Mouse (Mus musculus): ENCODE measurements around the gene Psma5. TPM values are rescaled to one million over a fixed set of nuclear protein-coding genes. Genes with fewer than 3 reads are reported as not detected.

The Psma5 gene
- polyA plus RNA-seq, 1 experiment from 2014 or later, result 324 TPM

DNA sequence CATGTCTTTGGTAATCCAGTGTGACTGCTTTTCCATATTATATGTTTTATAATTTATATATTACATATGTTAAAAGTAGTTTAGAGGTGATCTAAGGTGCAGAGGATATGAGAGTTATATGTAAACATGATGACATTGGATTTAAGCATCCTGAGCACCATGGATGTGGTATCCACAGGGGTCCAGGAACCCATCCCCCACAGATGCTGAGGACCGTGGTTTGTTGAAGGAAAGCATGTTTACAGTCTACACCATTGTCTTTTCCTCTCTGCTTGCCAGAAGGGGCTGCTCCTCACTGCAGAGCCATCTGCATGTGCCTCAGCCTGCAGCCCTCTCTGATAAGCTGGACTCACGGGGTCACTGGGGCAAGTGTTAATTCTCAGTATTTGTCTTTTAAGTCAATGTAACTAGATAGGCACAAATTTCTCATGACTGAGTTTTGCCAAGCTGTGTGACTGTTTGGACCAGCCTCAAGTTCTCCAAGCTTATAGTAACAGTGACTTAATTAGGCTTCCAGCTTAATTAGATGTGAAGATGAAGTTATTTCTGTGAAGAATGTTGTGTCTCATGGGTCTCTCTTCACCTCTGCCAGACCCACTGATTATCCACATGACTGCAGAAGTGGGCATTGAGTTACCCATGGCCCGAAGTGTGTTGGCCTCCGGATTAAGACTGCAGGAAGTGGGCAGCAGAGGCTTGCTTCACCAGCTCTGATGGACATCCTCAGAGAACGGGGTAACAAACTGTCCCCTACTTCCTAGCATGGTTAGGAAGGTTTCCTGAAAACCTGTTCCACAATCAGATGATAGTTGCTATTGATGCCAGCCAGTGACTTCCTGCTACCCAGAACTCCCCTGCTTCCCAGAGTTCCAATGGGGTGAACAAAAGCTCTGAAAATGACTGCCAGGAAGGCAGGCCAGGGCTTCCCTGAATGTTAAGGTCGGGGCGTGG, 41.2 kb downstream of the Psma5 start:
- no peak for ATAC-seq

GRCm38 (mm10) chr3:108300455-108301030, 43.8 kb downstream of the Psma5 start:
- 85% methylated on average over 6 of the region's 6 CpGs for WGBS
- H3K9ac ChIP-seq (ENCODE audit: low read length), result no peak overlapping the region
- DNase-seq (ENCODE audit: low spot score), result peak; percentile 26

More for the DNA sequence above, 41.2 kb downstream of the Psma5 start:
- Histone ChIP-seq H3K9ac (ENCODE audit: low read length) (no peak overlapping the region), H3K4me1 (ENCODE audit: control insufficient read depth, insufficient read depth, low read length) (peaks cover 40% of the 10 kb centered on the region), H3K27ac (ENCODE audit: low read depth, low read length) (no peak overlapping the region), H3K36me3 (ENCODE audit: control insufficient read depth, insufficient read depth, low read length) (no peaks in the 10 kb centered on the region), H3K9me3 (replicated peaks; ENCODE audit: control insufficient read depth, low read length) (no peaks in the 10 kb centered on the region), H3K27me3 (replicated peaks; ENCODE audit: control insufficient read depth, insufficient read depth, low read length) (no peaks in the 10 kb centered on the region), H3K4me3 (ENCODE audit: low read depth, low read length) (no peak overlapping the region), H3K4me2 (ENCODE audit: low read length) (no peak overlapping the region)
- DNase-seq (ENCODE audit: low spot score), result peak; percentile 49
- 52% methylated on average over 7 of the region's 7 CpGs for whole genome bisulfite sequencing

DNA sequence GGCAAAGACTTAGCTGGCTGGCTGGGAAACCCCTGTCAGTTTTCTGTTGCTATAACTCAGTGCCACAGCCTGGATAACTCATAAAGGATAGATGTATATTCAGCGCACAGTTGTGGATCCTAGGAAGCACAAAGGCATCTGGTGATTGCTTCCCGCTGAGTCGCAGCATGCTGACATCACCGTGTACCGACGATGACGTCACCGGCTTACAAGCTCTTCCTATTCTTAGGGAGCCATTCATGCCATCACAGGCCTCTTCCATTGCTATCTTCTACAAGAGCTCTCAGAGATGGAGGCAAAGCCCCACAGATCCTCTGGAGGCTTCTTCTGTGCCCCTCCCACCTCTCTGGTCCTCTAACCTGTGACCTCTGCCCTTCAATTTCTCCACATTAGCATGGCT, 47.0 kb downstream of the Psma5 start:
- H3K9ac ChIP-seq (ENCODE audit: low read length), result no peak overlapping the region
- no peak overlapping the region for H3K4me3 ChIP-seq (ENCODE audit: low read depth, low read length)
- H3K27me3 ChIP-seq (replicated peaks; ENCODE audit: control insufficient read depth, insufficient read depth, low read length), result no peaks in the 10 kb centered on the region
- H3K27ac ChIP-seq (ENCODE audit: low read depth, low read length), result no peak overlapping the region
- H3K9me3 ChIP-seq (replicated peaks; ENCODE audit: control insufficient read depth, low read length), result no peaks in the 10 kb centered on the region
- no peaks in the 10 kb centered on the region for H3K36me3 ChIP-seq (ENCODE audit: control insufficient read depth, insufficient read depth, low read length)
- DNase-seq (ENCODE audit: low spot score), result no peak
- no peak for ATAC-seq
- H3K4me1 ChIP-seq (ENCODE audit: control insufficient read depth, insufficient read depth, low read length), result peaks cover 4% of the 10 kb centered on the region
- H3K4me2 ChIP-seq (ENCODE audit: low read length), result no peak overlapping the region
- WGBS, result 87% methylated on average over 8 of the region's 8 CpGs

More at GRCm38 (mm10) chr3:108300455-108301030, 43.8 kb downstream of the Psma5 start:
- H3K4me3 ChIP-seq (ENCODE audit: low read depth, low read length), result no peak overlapping the region
- H3K4me1 ChIP-seq (ENCODE audit: control insufficient read depth, insufficient read depth, low read length), result peaks cover 26% of the 10 kb centered on the region
- no peaks in the 10 kb centered on the region for H3K9me3 ChIP-seq (replicated peaks; ENCODE audit: control insufficient read depth, low read length)
- no peak overlapping the region for H3K4me2 ChIP-seq (ENCODE audit: low read length)
- H3K27ac ChIP-seq (ENCODE audit: low read depth, low read length), result 0 out of 2 replicates have a peak overlapping the region, but pooled peaks have one; percentile 33
- no peaks in the 10 kb centered on the region for H3K36me3 ChIP-seq (ENCODE audit: control insufficient read depth, insufficient read depth, low read length)
- ATAC-seq, result no peak
- H3K27me3 ChIP-seq (replicated peaks; ENCODE audit: control insufficient read depth, insufficient read depth, low read length), result no peaks in the 10 kb centered on the region

- Histone ChIP-seq H3K27me3 (replicated peaks; ENCODE audit: control insufficient read depth, insufficient read depth, low read length) (no peaks in the 10 kb centered on the region), H3K9me3 (replicated peaks; ENCODE audit: control insufficient read depth, low read length) (no peaks in the 10 kb centered on the region), H3K27ac (ENCODE audit: low read depth, low read length) (no peak overlapping the region), H3K4me2 (ENCODE audit: low read length) (no peak overlapping the region), H3K4me3 (ENCODE audit: low read depth, low read length) (no peak overlapping the region), H3K4me1 (ENCODE audit: control insufficient read depth, insufficient read depth, low read length) (peaks cover 4% of the 10 kb centered on the region), H3K9ac (ENCODE audit: low read length) (no peak overlapping the region), H3K36me3 (ENCODE audit: control insufficient read depth, insufficient read depth, low read length) (peaks cover 4% of the 10 kb centered on the region; the same call in 1 of the 2 replicates)
- DNase-seq (ENCODE audit: low spot score) (no peak), ATAC-seq (no peak)
- WGBS, result 86% methylated on average over 4 of the region's 4 CpGs
Observed at GRCm38 (mm10) chr3:108304747-108305146, 48.0 kb downstream of the Psma5 start.

DNA sequence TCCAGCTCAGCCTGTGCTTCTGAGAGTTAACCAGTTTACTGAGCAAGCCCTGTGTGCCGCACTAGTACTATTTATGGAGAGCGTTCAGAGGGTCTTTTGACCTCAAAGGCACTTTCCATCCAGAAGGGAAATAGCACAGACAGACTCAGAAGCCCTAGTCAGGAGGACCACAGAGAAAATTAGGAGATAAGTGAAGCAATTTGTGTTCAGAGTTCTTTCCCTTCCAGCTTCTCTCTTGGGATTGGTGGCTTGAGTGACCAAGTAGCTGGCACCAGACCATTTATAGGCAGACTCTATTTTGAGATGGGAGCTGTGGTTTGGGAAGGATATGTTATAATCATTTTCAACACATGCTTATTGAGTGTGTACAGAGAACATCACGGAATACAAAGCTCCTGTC, 49.7 kb downstream of the Psma5 start:
- Histone ChIP-seq H3K9ac (ENCODE audit: low read length) (no peak overlapping the region), H3K27ac (ENCODE audit: low read depth, low read length) (no peak overlapping the region), H3K4me1 (ENCODE audit: control insufficient read depth, insufficient read depth, low read length) (peaks cover 4% of the 10 kb centered on the region), H3K36me3 (ENCODE audit: control insufficient read depth, insufficient read depth, low read length) (peaks cover 11% of the 10 kb centered on the region), H3K4me3 (ENCODE audit: low read depth, low read length) (no peak overlapping the region), H3K27me3 (replicated peaks; ENCODE audit: control insufficient read depth, insufficient read depth, low read length) (no peaks in the 10 kb centered on the region), H3K4me2 (ENCODE audit: low read length) (no peak overlapping the region), H3K9me3 (replicated peaks; ENCODE audit: control insufficient read depth, low read length) (no peaks in the 10 kb centered on the region)
- no peak for ATAC-seq
- WGBS, result 84% methylated on average over 3 of the region's 3 CpGs
- DNase-seq (ENCODE audit: low spot score), result no peak

DNA sequence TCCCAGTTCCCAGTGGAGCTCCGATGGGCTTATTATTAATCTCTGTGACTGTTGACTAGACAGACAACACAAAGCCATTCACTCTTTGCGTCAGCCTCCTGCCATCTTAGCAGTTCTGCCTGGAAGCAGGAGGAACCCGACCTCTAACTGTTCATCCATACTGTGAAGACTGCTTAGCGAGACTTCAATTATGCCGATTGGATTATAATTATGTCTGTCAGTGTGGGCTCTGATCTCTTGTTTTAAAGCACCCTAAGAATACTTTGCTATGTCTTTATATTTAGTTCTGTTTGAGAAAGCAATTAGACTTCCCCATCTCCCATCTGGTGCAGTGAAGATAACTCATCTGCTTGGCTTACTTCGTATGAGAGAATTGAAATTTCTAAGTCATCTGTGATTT, 50.8 kb downstream of the Psma5 start:
- peak; percentile 31 for DNase-seq (ENCODE audit: low spot score)
- H3K27ac ChIP-seq (ENCODE audit: low read depth, low read length), result no peak overlapping the region
- H3K9ac ChIP-seq (ENCODE audit: low read length), result no peak overlapping the region
- no peaks in the 10 kb centered on the region for H3K9me3 ChIP-seq (replicated peaks; ENCODE audit: control insufficient read depth, low read length)
- ATAC-seq, result no peak
- H3K36me3 ChIP-seq (ENCODE audit: control insufficient read depth, insufficient read depth, low read length), result peaks cover 11% of the 10 kb centered on the region
- H3K4me3 ChIP-seq (ENCODE audit: low read depth, low read length), result no peak overlapping the region
- H3K4me1 ChIP-seq (ENCODE audit: control insufficient read depth, insufficient read depth, low read length), result peaks cover 4% of the 10 kb centered on the region
- no peaks in the 10 kb centered on the region for H3K27me3 ChIP-seq (replicated peaks; ENCODE audit: control insufficient read depth, insufficient read depth, low read length)
- whole genome bisulfite sequencing, result 61% methylated on average over 6 of the region's 6 CpGs
- no peak overlapping the region for H3K4me2 ChIP-seq (ENCODE audit: low read length)

DNA sequence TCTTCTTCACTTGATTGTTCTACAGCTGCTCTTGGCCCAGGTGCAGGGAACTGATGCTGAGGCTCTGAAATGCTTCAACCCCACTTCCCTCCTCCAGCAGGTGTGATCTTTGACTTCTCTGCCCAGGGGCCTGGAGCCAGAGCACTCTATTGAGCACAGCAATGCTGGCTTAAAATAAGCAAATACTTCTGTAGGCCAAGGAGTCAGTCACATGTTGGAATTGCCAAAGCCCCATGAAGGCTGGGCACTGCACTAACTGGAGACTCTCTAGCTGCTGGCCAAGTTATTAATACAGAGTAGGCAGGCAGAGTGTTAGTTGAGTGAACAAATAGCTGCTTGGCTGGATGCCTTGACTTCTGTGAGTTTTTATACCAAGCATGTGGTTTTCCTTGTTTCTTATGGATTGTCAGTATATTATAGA, 54.2 kb downstream of the Psma5 start:
- no peak for DNase-seq (ENCODE audit: low spot score)

GRCm38 (mm10) chr3:108311688-108312087, 55.0 kb downstream of the Psma5 start:
- no peaks in the 10 kb centered on the region for H3K27me3 ChIP-seq (replicated peaks; ENCODE audit: control insufficient read depth, insufficient read depth, low read length)
- no peak for ATAC-seq

More for the DNA sequence above, 54.2 kb downstream of the Psma5 start:
- Histone ChIP-seq H3K9ac (ENCODE audit: low read length) (no peak overlapping the region), H3K27me3 (replicated peaks; ENCODE audit: control insufficient read depth, insufficient read depth, low read length) (no peaks in the 10 kb centered on the region), H3K4me3 (ENCODE audit: low read depth, low read length) (no peak overlapping the region), H3K27ac (ENCODE audit: low read depth, low read length) (no peak overlapping the region), H3K4me2 (ENCODE audit: low read length) (no peak overlapping the region), H3K36me3 (ENCODE audit: control insufficient read depth, insufficient read depth, low read length) (peaks cover 19% of the 10 kb centered on the region), H3K9me3 (replicated peaks; ENCODE audit: control insufficient read depth, low read length) (no peaks in the 10 kb centered on the region), H3K4me1 (ENCODE audit: control insufficient read depth, insufficient read depth, low read length) (peaks cover 4% of the 10 kb centered on the region)
- no peak for ATAC-seq

GRCm38 (mm10) chr3:108312414-108312813, 55.7 kb downstream of the Psma5 start:
- H3K27me3 ChIP-seq (replicated peaks; ENCODE audit: control insufficient read depth, insufficient read depth, low read length), result no peaks in the 10 kb centered on the region
- no peak overlapping the region for H3K4me3 ChIP-seq (ENCODE audit: low read depth, low read length)
- no peak overlapping the region for H3K9ac ChIP-seq (ENCODE audit: low read length)
- H3K9me3 ChIP-seq (replicated peaks; ENCODE audit: control insufficient read depth, low read length), result no peaks in the 10 kb centered on the region
- ATAC-seq (no peak), DNase-seq (ENCODE audit: low spot score) (no peak)
- H3K4me1 ChIP-seq (ENCODE audit: control insufficient read depth, insufficient read depth, low read length), result no peaks in the 10 kb centered on the region; the same call in none of the 2 replicates
- no peak overlapping the region for H3K27ac ChIP-seq (ENCODE audit: low read depth, low read length)
- peaks cover 19% of the 10 kb centered on the region for H3K36me3 ChIP-seq (ENCODE audit: control insufficient read depth, insufficient read depth, low read length)
- no peak overlapping the region for H3K4me2 ChIP-seq (ENCODE audit: low read length)

More at GRCm38 (mm10) chr3:108311688-108312087, 55.0 kb downstream of the Psma5 start:
- Histone ChIP-seq H3K4me3 (ENCODE audit: low read depth, low read length) (no peak overlapping the region), H3K36me3 (ENCODE audit: control insufficient read depth, insufficient read depth, low read length) (peaks cover 19% of the 10 kb centered on the region), H3K27ac (ENCODE audit: low read depth, low read length) (no peak overlapping the region), H3K4me2 (ENCODE audit: low read length) (no peak overlapping the region), H3K4me1 (ENCODE audit: control insufficient read depth, insufficient read depth, low read length) (no peaks in the 10 kb centered on the region; the same call in none of the 2 replicates), H3K9ac (ENCODE audit: low read length) (no peak overlapping the region), H3K9me3 (replicated peaks; ENCODE audit: control insufficient read depth, low read length) (no peaks in the 10 kb centered on the region)
- DNase-seq (ENCODE audit: low spot score), result no peak
- 89% methylated on average over 4 of the region's 4 CpGs for WGBS

Data from forebrain, embryonic 14.5 days (tissue).